Mouse (Mus musculus): ENCODE results near the gene Prss22.
A peak's percentile ranks its signal among the peaks of the same experiment; 100 is the strongest.

Prss22 gene

DNA sequence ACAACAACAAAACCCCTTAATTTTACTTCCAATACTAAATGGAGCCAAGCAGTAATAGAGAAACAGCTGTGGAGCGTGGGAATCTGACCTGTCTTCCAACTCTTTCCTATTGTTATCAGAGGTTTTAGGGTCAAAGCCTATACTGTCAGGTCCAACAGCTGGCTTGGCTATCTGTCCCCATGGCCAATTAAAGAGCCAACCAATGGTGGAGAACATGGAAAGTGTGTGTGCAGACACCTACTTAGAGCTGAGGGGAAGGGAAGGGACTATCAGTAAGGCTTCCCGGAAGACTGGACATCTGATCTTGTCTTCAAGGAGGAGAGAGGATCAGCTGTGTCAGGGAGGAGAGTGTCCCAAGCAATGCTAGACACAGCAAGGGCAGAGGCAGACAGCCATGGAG is 48.8 kb downstream of the Prss22 start:
- no peak for DNase-seq (ENCODE audit: extremely low read depth, low read depth, low spot score)

DNA sequence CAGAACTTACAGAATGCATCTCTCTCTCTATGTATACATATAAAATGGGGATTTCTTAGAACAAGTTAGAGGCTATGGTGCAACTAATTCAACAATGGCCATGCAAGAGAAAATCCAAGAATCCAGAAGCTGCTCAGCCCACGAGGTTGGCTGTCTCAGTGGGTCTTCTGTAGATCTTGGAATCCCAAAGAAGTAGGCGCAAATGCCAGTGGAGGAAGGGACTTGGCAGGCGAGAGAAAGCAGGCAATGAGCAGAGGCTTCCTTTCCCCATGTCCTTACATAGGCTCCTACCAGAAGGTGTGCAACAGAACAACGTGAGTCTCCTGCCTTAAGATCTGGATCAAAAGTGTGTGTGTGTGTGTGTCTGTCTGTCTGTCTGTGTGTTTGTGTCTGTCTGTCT is 50.4 kb downstream of the Prss22 start:
- DNase-seq (ENCODE audit: extremely low read depth, low read depth, low spot score), result peak; percentile 33

Measured in fat pad, adult 2 months (tissue).